Mouse (Mus musculus) lung, postnatal 0 days (tissue): ENCODE data around the gene Cnot4.

Source experiments
- CTCF ChIP-seq: IDR thresholded peaks from 2 replicates; pipeline ENCODE4 v1.5.1; 2016; ENCODE audit warnings: antibody characterized with exemption, mild to moderate bottlenecking
- EP300 ChIP-seq: IDR thresholded peaks from 2 replicates; pipeline ENCODE4 v1.6.1; 2016; ENCODE audit warnings: antibody characterized with exemption, mild to moderate bottlenecking, control low read depth

DNA sequence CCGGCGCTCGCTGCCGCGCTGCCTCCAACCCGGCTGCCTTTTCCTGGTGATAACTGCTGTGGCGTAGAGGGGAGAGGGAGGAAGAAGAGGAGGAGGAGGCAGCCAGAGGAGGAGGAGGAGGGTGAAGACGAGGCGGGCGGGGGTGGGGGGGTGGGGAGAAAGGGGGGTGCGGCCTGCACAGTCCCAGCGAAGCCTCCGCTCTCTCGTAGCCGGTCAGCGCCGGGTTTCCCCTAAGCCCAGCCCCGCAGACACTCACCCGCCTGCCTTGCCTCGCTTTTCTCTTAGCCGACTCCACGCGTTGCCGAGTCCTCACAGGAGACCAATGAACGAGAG lies 312 bp downstream of the Cnot4 start:
- no peak for TF ChIP-seq CTCF
- TF ChIP-seq EP300 = no peak
